Mouse (Mus musculus): ENCODE measurements around the gene Shroom4.
"Not testable (repeated sequence)": the region's sequence is repeated elsewhere in the genome, so short reads cannot be mapped to it uniquely, and the experiment has no call there.

Shroom4 gene

DNA sequence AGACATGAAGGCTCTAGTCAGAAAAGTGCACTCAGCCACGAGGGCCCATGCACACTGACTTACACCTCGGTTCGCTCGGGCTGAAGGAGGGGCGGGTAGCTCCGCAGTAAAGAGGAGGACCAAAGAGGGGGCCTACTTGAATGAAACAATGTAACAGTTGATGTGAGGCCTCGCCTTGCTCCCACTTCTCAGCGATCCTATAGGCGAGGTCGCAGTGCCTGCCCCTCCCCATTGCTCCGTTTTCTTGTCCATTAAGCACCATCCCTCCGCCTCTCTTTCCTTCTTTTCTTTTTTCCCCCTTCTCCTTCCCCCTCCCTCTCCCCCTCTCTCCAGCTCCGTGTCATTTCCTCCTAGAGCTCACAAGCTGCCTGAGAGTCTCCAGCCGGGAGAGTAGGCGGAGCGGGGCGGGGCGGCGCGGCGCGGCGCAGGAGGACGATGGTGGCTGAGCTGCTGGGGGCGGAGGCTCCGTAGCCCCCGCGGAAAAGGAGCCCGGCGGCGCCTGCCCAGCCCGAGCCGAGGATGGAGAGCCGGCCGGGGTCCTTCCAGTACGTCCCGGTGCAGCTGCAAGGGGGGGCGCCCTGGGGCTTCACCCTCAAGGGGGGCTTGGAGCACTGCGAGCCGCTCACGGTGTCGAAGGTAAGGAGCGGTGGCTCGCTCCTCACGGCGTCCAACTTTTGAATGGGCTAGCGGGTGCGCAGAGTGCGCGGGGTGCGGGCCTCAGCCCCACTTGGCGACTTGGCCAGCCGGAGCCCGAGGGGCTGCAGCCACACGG, at the start of gene Shroom4:
Gene Shroom4, plus strand, starts transcription at position 229 of the 772 bp plus-strand sequence.
- DNase-seq = peak; percentile 67

- DNase-seq = no peak
Observed at GRCm38 (mm10) chrX:6356876-6357275, 42.8 kb upstream of the Shroom4 start.

DNA sequence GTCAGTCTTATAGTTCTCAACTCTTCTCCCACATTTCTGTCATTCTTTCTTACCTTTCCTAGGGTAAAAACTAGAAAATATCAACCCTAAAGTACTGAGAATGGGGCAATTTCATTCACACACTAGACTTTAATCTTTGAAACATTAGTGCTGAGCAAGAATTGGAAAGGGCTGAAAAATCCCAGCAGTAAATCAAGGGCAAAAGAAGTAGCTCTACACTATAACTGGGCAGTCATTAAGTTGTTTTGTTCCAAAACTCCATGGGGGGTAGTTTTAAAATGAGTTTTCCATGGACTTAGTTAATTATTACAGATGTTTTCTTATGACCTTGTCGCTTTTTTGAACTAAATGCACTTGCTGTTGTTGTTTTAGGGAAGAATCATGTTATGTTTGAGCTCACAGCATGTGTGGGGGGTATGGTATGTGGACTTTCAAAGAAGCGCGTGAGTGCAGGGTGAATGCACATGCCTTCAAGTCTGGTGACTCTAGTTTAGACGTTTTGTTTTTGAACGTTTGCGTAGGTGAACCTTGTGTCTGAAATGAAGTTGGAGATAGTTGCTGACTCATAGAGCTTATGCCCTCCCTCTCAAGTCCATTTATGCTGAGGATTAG, 42.0 kb upstream of the Shroom4 start:
- no peak for DNase-seq

- no peak for DNase-seq
Observed at GRCm38 (mm10) chrX:6368822-6369221, 30.8 kb upstream of the Shroom4 start.

DNA sequence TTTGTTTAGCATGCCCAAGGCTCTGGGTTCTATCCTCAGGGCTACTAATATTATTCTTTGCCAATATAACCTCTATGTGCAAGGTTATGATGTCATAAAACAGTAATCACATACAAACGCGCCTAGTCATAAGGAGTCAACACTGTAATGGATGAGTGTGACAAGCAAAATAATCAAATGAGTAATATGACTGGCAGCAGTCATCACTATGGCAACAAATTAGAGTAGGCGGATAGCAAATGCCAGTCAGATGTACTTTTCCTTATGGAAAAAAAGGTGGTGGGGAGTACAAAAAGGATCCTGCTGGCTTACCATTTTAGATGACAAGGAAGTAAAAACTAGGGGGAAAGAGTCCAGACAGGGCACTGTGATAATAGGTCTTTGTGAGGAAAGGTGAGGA, 28.9 kb upstream of the Shroom4 start:
- DNase-seq = no peak

- DNase-seq = no peak
Observed at GRCm38 (mm10) chrX:6393861-6394260, 5.8 kb upstream of the Shroom4 start.

DNA sequence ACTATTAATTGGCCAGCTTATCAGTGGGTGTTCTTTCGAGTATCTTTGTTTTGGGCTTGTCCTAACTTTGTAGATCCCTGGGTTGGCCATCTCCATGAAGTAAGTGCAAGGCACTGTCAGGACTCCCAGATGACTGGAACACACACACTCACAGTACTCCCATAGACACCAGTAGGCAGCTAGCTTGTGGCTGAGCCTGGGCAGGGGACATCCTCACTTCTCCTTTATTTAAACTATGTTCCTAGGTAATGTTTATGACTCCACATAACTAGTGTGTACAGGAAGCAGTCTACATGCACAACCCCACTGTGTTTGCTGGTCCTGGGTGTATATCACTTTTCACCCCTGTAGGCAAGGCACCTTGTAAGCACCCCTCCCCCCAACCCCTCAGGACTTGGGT, 461 bp upstream of the Shroom4 start:
- no peak for DNase-seq

GRCm38 (mm10) chrX:6400398-6401020, 855 bp downstream of the Shroom4 start:
- DNase-seq = peak; percentile 1

GRCm38 (mm10) chrX:6402921-6403320, 3.3 kb downstream of the Shroom4 start:
- no peak for DNase-seq

DNA sequence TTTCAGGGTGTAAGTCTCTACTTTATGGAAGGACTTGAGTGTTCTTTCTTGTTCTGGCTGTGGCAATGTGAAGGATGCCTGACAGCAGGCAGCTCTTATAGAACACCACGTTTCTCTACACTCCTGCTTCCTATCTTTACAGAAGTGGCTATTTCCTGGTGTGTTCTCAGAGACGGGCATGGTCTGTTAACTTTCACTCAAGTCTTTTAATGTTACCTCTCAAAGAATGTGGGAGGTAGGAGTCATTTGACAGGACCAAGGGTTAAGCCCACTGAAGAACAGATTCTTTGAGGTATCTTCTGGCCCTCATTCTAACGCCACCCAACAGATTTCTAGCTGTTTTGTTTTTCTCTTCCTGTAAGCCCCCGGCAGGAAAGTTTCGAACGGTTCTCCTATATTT, 9.5 kb downstream of the Shroom4 start:
- no peak for DNase-seq

DNA sequence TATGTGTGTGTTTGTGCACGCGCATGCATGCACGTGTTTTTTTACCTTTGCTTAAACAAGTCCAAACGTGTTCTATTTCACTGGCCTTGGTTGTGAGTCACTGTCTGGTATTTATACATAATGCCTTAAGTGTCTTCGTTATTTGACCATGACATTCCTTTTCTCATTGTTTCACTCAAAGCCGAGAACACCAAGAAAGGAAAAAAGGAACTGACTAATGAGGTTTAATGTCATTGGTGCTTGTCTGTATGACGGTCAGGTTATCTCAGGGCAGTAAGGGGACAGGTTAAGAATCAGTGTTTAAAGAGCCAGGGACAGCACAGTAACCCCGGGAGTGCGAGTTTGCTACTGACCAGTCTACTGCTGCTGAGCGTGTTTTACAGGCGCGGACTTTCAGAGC, 15.8 kb downstream of the Shroom4 start:
- no peak for DNase-seq

- DNase-seq = no peak
Observed at GRCm38 (mm10) chrX:6415936-6416335, 16.3 kb downstream of the Shroom4 start.

DNA sequence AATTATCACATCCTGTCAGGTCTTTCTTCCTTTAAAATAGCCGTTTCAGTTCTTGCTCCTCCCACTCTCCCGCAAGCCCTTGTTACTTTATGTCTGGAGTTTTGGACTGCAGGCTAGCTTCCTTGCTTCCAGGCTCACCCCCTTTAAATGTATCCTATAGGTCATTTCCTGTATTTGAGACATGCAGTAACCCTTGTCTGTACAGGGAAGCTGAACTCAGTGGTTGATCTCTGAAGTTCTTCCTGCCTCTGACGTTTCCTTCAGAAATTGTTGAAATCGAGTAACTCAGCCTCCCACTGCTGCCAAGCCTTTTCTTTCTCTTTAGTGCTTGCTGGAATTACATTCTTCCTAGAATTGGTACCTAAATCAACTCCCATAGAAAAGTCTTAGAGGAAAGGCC, 18.5 kb downstream of the Shroom4 start:
- DNase-seq = no peak

GRCm38 (mm10) chrX:6435260-6435659, 35.6 kb downstream of the Shroom4 start:
- DNase-seq = no peak

DNA sequence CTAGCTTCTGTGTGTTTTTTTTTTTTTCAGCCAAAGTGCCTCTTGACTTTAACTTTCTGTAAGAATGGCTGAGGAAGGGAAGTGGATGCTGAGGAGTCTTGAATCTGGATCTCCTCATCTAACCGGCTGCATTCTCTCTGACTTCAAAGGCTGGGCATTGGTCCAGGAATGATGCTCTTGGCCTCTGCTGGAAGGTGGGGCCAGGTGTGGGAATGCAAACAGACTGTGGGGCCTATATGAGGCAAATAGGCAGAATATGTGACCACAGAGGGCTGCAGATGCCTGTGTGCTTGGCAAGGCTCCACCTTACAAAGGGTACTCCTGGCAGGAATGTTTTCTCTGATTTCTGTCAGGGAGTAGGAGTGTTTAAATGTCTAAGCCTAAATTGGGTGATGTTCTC, 46.8 kb downstream of the Shroom4 start:
- no peak for DNase-seq

GRCm38 (mm10) chrX:6448001-6448400, 48.3 kb downstream of the Shroom4 start:
- DNase-seq = peak; percentile 5

DNA sequence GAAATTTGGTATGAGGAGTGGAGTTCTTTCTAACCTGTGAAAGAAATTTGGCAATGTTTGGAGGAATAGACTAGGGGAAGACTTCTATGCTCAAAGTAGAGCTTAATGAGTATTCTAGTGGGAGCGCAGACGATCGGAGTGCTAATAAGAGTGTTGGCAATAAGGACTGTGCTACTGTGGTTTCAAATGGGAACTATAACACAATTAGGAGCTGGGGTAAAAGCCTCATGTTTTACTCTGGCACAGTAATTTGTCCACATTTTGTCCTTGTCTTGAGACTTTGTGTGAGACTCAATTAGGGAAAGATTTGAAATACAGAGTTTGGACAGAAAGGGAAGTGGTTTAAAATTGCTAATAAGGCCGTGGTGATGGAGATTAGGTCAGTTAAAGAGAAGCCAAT, 53.6 kb downstream of the Shroom4 start:
- no peak for DNase-seq

DNA sequence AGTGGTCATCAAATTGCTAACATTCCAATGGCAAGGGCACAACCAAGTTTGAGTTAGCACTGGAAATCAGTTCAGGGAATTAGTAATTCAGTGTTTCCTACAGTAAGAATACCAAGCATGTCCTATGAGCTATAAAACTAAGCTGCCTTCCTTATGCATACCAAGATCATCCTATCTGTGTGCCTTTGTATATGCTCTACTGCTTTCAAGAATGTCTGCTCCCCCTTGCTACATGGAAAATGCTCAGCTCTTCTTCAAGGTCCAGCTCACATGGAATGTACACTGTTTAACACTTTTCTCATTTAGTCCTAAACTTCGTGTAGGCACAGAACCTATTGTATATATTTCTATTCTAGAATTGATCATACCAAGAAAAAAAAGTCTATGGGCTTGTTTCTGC, 69.6 kb downstream of the Shroom4 start:
- not testable (repeated sequence) for DNase-seq

DNA sequence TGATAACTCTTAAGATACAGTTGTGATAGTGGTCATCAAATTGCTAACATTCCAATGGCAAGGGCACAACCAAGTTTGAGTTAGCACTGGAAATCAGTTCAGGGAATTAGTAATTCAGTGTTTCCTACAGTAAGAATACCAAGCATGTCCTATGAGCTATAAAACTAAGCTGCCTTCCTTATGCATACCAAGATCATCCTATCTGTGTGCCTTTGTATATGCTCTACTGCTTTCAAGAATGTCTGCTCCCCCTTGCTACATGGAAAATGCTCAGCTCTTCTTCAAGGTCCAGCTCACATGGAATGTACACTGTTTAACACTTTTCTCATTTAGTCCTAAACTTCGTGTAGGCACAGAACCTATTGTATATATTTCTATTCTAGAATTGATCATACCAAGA, 72.9 kb downstream of the Shroom4 start:
- DNase-seq = not testable (repeated sequence)

DNA sequence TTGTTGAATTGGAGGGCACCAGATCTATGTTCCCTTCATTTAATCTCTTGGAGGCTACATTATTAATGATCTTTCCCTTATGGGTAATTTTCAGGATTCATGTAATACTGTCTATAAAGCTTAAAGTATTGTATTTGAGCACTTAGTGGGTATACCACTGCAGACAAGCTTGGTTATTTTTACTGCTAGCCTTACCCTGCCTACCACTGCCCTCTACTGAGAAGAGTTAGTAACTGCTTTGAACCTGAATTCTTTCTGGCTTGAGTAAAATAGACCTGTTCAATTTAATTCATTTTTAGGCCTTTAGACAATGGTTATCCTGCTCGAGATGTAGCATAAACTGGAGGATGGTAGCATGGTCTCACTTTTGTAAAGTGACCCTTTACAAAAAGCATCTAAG, 75.5 kb downstream of the Shroom4 start:
- DNase-seq = no peak

DNA sequence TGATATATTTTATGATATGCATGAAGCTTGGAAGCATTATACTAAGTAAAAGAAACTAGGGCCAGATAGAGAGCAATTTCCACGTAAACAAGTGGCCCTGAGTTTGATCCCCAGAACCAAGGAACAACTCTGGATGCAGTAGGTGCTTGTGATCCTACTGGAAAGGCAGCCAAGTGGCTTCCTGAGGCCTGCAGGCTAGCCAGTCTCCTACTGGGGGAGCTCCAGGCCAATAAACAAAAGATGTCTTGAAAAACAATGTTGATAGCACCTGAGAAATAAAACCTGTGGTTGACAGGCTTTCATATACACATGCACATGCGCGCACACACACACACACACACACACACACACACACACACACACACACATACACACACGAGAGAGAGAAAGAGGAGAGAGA, 82.6 kb downstream of the Shroom4 start:
- DNase-seq = no peak

GRCm38 (mm10) chrX:6483817-6484216, 84.2 kb downstream of the Shroom4 start:
- DNase-seq = no peak

DNA sequence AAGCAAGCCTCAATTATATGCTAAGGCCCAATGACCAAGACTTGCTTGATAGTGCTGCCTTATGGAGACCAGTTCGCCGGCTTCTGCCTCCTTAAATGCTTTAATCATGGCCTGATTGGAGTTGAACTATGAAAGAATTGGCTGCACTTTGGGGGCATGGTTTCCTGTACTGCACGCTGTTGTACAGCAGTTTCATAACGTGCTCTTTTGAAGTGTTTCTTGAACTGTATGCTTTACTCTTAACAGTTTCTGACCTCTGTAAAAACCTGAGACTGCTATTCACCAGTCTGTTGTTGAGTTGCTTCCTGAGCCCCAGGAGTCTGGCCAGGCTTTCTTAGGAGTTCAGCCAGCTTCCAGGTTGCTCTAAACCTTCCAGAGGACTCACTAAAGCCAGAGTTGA, 90.8 kb downstream of the Shroom4 start:
- no peak for DNase-seq

- DNase-seq = no peak
Observed at GRCm38 (mm10) chrX:6495456-6495855, 95.8 kb downstream of the Shroom4 start.
